Mouse (Mus musculus): ENCODE measurements around the gene Afg3l1.
A peak's percentile ranks its signal among the peaks of the same experiment; 100 is the strongest.
"Not testable (repeated sequence)": the region's sequence is repeated elsewhere in the genome, so short reads cannot be mapped to it uniquely, and the experiment has no call there.

Afg3l1 gene

DNA sequence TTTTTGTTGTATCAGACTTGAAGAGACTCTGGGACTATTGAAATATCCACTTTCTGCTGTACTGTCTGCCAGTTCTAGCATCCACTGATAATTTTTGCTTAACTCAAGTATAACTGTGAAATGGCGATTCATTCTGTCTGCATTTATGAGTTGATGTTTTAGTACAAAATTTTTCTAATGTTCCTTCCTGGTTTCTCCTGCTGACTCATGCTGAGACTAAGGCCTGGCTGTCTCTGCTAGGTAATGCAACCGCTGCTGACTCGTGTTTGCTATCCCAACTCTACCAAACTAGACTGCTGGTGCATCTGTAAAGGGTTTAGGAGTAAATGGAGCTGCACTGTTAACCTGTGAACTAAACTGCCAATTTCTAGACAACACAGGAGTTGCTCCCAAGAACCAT lies 10.2 kb upstream of the Afg3l1 start:
- DNase-seq (ENCODE audit: low spot score in 2 of 2), result no peak

GRCm38 (mm10) chr8:123472991-123473390 lies 4.7 kb upstream of the Afg3l1 start:
- not testable (repeated sequence) for DNase-seq (ENCODE audit: low spot score in 2 of 2)

DNA sequence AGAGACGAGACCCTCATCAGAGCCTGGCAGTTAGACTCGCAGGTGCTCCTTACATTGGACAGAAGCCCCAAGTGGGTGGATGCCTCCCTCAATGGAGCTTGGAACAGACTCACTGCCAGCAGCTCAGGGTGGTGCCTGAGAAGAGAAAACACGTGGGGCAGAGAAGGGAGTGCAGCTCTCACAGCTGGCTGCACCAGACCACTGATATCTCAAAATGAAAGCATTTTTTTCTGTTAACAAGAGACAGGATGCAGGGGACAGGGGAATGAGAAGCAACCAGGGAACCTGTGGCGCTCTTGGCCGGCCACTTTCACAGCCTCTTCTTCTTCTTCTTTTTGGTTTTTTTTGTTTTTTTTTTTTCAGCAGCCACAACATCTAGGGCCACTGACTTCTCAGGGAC lies 3.2 kb upstream of the Afg3l1 start:
- not testable (repeated sequence) for DNase-seq (ENCODE audit: low spot score in 2 of 2)

GRCm38 (mm10) chr8:123476911-123477736 lies 579 bp upstream of the Afg3l1 start:
- peak in 1 of 2 experiments; percentile 16 for DNase-seq (ENCODE audit: low spot score in 2 of 2)

GRCm38 (mm10) chr8:123478456-123479218 lies 934 bp downstream of the Afg3l1 start:
- DNase-seq (ENCODE audit: low spot score in 2 of 2), result peak in 1 of 2 experiments; percentile 10

DNA sequence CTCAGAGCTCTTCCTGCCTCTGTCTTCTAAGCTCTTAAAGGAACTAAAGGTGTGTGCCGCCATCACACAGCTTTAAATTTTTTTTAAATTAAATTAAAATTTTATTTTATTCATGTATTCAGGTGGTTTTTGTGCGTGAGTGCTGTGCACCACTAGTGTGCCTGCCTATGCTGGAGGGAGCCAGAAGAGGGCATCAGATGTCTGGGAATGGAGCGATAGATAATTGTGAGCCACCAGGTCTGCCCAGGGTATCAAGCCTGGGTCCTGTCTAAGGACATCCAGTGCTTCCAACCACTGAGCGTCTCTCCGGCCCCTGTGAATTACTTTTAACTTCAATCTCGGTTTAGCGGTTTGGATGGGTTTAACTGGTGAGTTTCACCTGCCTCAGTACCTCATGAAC lies 4.9 kb downstream of the Afg3l1 start:
- DNase-seq (ENCODE audit: low spot score in 2 of 2), result no peak

DNA sequence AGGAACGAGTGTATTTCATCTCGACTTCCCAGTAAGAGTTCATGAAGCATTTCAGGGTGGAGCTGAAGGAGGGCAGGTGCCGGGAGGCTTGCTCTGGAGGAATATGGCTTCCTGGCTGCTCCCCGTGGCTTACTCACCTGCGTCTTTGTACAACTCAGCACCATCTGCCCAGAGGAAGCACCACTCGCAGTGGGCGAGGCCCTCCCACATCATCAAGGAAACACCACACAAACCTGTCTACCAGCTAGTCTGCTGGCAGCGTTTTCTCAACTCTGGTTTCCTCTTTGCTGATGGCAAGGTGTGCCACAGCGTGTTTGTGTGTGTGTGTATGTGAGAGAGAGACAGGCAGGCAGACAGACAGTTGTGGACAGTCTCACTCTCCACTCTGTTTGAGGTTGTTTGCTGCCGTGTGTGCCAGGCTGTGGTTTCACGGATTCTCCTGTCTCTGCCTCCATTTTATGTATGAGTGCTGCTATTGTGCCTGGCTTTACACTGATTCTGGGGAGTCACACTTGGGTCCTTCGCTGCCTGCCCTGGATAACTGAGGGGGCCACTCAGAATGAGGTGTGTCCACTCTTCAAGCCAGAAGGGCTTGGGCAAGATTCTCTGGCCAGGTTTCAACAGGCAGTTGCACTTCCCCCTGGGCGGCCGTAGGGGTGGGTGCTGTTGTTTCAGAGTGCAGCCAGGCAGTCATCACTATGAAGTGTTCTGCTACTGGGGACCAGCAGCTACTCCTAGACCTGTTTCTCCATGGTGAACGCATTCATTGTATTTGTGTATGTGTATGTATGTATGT lies 13.8 kb downstream of the Afg3l1 start:
- DNase-seq (ENCODE audit: low spot score in 2 of 2), result no peak

DNA sequence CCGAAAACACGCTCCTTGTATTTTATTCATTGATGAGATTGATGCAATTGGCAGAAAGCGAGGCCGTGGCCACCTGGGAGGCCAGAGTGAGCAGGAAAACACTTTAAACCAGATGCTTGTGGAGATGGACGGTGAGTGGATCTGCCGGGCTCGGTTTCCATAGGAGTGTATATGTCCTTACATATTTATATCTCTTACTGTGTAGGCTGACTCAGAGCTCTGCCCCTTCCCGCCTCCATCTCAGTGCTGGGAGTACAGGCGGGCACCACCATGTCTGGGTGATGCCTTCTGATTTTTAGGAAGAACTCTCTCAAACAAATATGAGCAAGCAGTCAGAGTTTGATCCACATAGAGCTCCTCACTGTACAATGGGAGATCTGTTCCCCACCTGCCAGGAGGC lies 15.2 kb downstream of the Afg3l1 start:
- DNase-seq (ENCODE audit: low spot score in 2 of 2), result no peak

GRCm38 (mm10) chr8:123497699-123498098 lies 20.0 kb downstream of the Afg3l1 start:
- DNase-seq (ENCODE audit: low spot score in 2 of 2), result no peak

DNA sequence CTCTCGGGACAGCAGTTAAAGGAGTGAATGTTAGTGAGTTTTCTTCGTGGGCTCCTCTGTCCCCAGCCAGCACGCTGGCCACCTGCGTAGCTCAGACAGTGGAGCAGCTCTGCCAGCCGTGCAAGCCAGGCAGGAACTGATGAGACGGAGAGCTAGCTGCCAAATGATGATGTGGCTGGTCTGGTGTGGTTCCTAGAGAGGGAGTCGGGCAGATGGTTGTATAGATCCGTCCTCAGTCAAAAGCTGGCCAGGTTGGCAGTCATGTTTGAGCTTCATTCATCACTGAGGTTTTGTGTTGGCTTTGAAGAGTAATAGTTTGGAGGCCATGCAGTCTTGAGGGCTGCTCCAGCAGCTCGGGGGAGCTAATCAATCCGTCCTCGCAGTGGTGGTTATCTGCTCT lies 21.3 kb downstream of the Afg3l1 start:
- no peak for DNase-seq (ENCODE audit: low spot score in 2 of 2)

DNA sequence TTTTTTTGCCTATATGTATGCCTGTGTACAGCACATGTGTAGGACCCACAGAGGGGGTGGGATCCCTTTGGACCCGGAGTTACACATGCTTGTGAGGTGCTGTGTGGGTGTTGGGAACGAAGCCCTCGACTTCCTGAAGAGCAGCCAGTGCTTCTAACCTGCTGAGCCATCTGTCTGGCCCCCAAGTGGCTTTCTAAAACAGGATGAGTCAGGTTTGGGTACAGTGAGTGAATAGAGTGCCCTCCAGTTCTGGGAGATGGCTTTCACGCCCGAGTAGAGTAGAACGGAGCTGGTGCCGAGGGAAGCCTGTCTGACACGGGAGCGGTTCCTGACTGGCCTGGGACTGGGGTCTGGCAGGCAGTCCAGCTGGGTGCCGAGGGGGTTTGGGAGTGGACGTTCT lies 21.9 kb downstream of the Afg3l1 start:
- no peak for DNase-seq (ENCODE audit: low spot score in 2 of 2)

DNA sequence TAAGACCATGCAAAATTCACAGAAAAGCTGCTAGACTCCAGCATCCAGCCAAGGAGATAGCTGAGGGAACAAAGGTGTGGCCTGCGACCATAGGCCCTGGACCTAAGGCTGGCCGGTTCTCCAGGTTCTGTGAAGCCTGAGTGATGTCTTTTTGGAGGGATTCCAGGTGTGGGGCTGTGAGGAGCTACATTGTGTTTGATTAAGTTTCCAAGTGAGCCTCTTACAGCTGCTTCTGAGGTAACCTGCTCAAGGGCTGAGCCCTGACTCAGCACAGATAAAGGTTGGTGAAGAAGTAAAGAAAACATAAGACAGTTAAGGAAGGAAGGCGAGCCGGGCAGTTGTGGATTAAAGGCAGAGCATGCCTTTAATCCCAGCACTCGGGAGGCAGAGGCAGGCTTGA lies 24.5 kb downstream of the Afg3l1 start:
- DNase-seq (ENCODE audit: low spot score in 2 of 2), result no peak

GRCm38 (mm10) chr8:123503801-123504467 lies 26.2 kb downstream of the Afg3l1 start:
- no peak for DNase-seq (ENCODE audit: low spot score in 2 of 2)

GRCm38 (mm10) chr8:123504591-123505195 lies 27.0 kb downstream of the Afg3l1 start:
- DNase-seq (ENCODE audit: low spot score in 2 of 2), result no peak

- no peak for DNase-seq (ENCODE audit: low spot score in 2 of 2)
Observed at GRCm38 (mm10) chr8:123505267-123505666, 27.6 kb downstream of the Afg3l1 start.

GRCm38 (mm10) chr8:123505695-123506094 lies 28.0 kb downstream of the Afg3l1 start:
- DNase-seq (ENCODE audit: low spot score in 2 of 2), result no peak

DNA sequence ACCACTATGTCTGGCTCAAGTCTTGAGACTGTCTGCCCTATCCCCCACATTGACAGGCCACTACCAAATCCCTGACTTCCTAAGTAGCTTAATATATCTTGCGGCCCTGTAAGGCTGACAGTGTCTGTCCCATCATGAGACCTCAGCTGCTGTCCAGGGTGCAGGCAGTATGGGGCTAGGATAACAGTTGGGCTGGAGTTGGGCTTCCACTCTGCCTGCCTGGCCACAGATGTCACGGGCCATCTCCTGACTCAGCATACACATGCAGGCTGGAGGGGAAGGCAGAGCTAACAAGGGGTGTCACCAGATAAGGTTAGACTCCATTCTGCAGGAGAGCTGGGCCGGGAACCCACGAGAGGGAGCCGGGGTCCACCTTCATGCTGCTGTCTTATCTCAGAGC lies 29.4 kb downstream of the Afg3l1 start:
- no peak for DNase-seq (ENCODE audit: low spot score in 2 of 2)

- no peak for DNase-seq (ENCODE audit: low spot score in 2 of 2)
Observed at GRCm38 (mm10) chr8:123510819-123511218, 33.1 kb downstream of the Afg3l1 start.

- DNase-seq (ENCODE audit: low spot score in 2 of 2), result peak in 1 of 2 experiments; percentile 8
Observed at GRCm38 (mm10) chr8:123514136-123514535, 36.4 kb downstream of the Afg3l1 start.

DNA sequence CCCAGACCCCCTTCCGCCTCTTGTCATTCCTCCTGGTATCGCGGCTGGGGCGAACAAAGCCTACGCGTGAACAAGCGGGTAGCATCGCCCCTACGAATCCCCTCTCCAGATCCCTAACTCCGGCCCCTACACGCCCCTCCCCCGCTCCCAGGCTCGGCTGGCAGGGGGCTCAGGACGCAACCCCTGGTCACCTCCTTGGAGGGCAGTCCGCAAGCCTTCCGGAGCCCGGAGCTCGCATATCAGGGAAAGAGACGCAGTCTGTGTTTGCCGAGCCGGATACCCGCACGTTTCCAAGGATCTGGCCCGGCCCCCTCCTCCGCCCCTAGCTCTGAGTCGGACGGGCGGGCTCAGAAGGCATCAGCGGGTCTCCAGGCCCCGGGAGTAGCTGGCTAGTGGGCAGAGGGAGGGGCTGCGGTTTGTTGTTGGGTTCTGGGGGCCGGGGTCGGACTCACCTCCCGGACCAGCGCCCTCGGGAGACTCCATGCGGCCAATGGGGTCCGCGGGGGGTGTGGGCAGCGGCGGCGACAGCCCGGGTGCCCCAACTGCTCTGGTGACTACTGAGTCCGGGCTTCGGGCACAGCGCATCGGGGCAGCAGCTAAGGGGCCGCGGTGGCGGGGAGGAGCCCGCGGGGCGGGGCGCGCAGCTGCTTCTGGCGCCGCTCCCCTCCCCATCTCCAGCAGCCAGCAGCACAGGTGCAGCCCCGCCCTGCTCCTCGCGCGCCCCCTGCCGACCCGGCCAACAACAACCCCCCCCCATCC lies 37.3 kb downstream of the Afg3l1 start, which contains the start of gene Dbndd1:
TSS of gene Dbndd1 (minus strand) at position 683 of the 759 bp plus-strand sequence.
- DNase-seq (ENCODE audit: low spot score in 2 of 2), result peak in 1 of 2 experiments; percentile 14
